Mouse (Mus musculus) cerebral cortex, adult 2 months (tissue): ENCODE results near the gene Rnf5.

Experiments used
- WGBS: fragments of 180-500 bp; shearing (Covaris S2); methylation state at CpG from one replicate; pipeline ENCODE4 v1.1.7; 2018; 5-methylcytosine and 5-hydroxymethylcytosine counted together

Gene Rnf5

GRCm38 (mm10) chr17:34603375-34604060 lies at the start of gene Rnf5:
Gene Rnf5 (minus strand): TSS chr17:34603690.
- WGBS = under 1% methylated on average over 30 of the region's 30 CpGs

DNA sequence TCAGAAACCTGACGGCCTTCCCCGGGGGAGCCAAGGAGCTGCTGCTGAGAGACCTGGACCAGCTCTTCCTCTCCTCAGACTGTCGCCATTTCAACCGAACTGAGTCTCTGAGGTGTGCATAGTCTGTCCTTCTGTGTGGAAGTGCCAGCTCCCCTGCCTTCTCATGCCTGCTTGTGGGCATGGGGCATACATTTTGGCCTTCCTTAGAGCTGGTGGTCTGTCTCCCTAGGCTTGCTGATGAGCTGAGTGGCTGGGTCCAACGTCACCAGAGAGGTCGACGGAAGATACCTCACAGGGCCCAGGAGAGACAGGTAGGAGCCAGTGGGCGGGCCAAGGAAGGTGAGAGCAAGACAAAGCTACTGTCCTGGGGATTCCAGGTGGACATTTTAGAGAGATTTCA lies 49.5 kb upstream of the Rnf5 start:
- 90% methylated on average over 8 of the region's 8 CpGs for WGBS

DNA sequence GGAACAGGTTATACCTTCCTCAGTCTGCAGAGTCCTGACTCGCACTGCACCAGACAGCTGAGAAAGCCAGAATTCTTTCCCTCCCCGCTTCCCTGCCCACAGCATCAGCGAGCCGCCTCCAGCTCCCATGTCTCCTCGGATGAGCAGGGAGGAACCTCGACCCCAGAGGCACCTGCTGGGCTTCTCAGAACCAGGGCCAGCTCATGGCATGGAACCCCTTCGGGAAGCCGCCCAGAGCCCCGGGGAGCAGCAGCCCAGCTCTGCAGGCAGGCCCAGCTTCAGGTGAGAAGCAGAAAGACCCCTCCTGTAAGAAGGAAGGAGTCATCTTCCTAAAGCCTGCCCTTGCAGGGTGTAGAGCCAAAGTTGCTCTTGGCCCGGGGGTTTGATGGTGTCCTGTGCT lies 49.1 kb upstream of the Rnf5 start:
- 74% methylated on average over 10 of the region's 10 CpGs for WGBS

DNA sequence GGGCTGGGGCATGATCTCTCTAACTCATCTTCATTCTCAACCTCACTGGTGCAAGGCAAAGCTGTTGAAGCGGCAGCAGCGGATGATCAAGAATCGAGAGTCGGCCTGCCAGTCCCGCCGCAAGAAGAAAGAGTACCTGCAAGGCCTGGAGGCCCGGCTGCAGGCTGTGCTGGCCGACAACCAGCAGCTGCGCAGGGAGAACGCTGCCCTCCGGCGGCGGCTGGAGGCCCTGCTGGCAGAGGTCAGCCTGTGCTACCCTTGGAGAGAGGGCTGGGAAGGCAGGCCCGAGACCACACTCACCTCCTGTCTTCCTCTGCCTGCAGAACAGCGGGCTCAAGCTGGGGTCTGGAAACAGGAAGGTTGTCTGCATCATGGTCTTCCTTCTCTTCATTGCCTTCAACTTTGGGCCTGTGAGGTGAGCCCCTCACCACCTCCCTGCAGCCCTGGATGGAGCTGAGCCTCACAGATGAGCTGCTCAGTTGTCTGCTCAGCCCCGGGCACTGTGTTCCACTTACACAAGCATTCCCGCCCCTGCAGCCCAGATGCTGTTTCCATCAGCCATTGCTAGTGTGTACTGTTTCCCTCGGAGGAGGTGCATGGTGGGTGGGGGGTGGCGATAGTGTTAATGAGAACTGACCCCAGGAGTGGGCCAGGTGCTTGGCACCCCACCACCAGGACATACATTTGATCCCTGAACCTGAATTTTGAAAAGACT lies 48.2 kb upstream of the Rnf5 start:
- 44% methylated on average over 19 of the region's 19 CpGs for WGBS

DNA sequence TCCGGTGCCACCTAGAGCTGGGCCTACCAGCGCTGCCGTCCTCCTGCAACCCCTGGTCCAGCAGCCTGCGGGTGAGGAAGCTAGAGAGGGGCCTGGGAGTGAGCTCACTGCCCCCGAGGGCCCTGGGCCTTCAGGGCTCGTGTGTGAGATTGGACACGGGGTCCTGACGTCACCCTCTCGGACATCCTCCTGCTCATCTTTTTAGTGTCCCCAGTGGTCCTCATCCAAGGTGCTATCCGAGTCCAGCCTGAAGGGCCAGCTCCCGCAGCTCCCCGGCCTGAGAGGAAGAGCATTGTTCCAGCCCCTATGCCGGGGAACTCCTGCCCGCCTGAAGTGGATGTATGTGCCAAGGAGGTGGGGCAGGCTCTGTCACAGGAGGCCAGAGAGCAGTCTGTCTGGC lies 47.3 kb upstream of the Rnf5 start:
- 81% methylated on average over 14 of the region's 14 CpGs for WGBS

GRCm38 (mm10) chr17:34649106-34649864 lies 45.8 kb upstream of the Rnf5 start:
- 83% methylated on average over 18 of the region's 18 CpGs for WGBS

- 81% methylated on average over 16 of the region's 16 CpGs for WGBS
Observed at GRCm38 (mm10) chr17:34648141-34648890, 44.8 kb upstream of the Rnf5 start.

DNA sequence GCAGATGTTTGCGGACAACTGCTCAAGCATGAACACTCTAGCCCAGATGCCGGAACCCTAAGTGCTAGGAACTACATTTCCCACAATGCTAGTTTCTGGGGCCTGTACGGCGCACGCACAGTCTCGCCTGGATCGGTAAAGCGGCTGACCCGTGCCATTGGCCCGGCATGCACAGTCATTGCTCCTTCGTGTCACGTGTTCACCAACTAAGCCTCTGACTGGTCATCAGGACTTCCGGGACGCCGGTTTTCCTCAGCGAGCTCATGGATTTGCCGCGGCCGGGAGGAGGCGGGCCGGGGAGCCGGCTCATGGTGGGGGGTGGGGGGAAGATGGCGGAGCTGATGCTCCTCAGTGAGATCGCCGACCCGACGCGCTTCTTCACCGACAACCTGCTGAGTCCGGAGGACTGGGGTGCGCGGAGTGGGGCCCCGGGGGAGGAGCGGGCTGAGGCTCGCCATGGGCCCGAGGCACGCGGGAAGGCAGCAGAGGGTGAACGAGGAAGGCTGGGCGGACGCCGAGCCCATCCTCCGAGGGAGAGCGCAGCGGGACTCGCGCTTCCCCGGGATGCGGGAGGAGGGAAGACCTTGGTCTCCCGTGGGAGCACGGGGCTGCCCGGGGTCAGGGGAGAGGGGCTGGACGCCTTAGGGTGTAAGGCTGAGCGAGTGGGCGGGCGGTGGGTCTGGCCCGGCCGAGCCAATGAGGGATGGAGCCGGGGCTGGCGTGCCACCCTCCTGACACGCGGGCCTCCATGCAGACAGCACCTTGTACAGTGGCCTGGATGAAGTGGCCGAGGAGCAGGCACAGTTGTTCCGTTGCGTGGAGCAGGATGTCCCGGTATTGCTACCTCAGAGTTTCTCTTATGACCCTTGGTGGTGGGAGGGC lies 43.7 kb upstream of the Rnf5 start, which contains the start of gene Atf6b:
TSS of gene Atf6b (plus strand) at position 241 of the 882 bp plus-strand sequence.
- 1% methylated on average over 66 of the region's 66 CpGs for WGBS

DNA sequence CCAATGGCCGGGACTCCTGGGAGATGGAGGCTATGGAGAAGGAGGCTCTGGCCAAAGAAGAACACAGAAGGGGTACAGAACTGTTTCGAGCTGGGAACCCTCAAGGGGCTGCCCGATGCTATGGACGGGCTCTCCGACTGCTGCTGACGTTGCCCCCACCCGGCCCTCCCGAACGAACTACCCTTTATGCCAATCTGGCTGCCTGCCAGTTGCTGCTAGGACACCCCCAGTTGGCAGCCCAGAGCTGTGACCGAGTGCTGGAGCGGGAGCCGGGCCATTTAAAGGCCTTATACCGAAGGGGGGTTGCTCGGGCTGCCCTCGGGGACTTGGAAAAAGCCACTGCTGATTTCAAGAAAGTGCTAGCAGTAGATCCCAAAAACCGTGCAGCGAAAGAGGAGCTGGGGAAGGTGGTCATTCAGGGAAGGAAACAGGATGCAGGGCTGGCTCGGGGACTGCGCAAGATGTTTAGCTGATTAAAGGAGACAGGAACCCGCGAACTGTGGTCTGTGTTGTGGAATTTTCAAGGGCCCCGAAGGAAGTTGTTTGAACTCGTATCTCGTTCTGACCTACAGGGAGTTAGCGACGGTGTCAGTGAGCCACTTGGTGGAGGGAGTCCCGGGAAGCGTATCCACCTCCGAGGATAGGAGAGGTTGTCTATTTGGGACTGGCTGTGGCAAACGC lies 42.5 kb upstream of the Rnf5 start:
- 66% methylated on average over 30 of the region's 30 CpGs for WGBS

DNA sequence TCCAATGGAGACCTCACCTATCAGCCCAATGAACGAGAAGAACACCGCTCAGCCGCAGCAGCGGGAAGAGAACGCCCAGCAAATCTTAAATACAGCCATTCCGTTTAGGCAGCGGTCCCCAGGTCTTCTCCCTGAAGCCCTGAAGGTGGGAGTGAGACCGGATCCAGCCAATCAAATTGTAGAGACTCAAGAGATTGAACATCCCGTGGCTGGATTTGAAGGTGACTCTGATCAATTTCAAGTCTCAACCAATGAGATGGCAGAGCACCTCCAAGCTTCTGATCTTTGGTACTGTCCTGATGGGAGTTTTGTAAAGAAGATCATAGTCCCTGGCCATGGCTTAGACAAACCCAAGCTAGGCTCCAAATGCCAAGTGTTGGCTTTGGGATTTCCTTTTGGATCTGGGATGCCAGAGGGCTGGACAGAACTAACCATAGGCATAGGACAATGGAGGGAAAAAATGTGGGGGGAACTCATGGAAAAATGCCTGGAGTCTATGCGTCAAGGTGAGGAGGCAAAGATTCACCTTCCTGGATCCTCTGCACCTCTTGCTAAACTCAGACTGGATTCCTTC lies 41.9 kb upstream of the Rnf5 start:
- WGBS = 45% methylated on average over 10 of the region's 10 CpGs

DNA sequence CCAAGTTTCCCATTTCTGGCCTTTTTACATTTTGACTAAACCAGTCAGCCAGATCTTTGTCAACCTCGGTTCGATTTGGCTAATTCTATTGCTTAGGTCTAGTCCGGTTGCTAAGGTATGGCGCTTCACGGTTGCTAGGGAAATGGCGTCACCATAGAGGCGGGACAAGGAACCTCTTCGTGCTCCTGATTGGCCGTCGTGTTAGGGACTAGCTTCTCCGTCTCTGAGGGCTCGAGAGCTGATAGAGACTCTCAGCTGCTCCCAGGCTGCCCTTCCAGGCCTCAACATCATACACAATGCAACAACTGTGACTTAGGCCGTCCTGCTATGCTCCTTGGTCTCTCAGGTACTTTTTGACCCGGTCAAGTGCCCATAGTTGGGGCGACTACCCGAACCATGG lies 41.1 kb upstream of the Rnf5 start, which contains the start of gene Fkbpl:
TSS of gene Fkbpl (plus strand) at position 157 of the 400 bp plus-strand sequence.
- under 1% methylated on average over 16 of the region's 16 CpGs for WGBS

DNA sequence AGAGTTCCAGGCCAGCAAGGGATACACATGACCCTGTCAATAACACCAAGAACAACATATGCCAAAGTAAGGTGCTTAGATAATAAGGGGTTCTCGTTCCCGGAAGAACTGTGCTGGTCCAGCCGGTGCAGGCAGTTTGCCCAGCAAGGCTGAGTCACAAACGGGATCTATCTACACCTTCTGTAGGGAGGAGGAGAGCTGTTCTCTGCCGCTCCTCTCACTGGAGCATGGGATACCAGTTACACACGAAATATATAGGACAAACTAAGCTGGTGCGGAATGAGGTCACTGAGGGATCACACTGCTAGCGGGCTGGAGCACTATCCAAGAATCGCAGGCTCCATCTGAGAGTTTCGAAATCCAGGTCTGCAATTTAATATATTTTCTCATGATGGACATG lies 40.5 kb upstream of the Rnf5 start:
- 61% methylated on average over 10 of the region's 10 CpGs for WGBS

DNA sequence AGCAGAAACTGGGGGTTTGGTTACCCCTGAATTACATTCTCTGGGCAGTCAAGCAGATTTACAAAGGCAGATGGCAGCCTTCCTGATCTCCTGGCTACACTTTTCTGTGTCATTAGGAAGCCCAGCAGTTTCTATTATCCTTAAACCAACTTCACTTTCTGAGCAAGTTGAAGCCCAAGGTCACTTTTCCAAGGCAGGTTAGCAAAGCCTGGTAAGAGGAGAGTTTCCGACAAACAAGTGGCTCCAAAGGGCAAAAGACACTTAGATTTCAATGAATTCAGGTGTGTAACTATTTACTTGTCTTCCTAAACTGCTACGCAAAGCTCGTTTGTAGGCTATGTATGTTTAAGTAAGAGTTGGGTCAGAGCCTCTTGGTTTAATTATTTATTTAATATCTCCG lies 39.9 kb upstream of the Rnf5 start:
- 86% methylated on average over 4 of the region's 4 CpGs for WGBS

- whole genome bisulfite sequencing = 80% methylated on average over 3 of the region's 3 CpGs
Observed at GRCm38 (mm10) chr17:34641945-34642344, 38.5 kb upstream of the Rnf5 start.

DNA sequence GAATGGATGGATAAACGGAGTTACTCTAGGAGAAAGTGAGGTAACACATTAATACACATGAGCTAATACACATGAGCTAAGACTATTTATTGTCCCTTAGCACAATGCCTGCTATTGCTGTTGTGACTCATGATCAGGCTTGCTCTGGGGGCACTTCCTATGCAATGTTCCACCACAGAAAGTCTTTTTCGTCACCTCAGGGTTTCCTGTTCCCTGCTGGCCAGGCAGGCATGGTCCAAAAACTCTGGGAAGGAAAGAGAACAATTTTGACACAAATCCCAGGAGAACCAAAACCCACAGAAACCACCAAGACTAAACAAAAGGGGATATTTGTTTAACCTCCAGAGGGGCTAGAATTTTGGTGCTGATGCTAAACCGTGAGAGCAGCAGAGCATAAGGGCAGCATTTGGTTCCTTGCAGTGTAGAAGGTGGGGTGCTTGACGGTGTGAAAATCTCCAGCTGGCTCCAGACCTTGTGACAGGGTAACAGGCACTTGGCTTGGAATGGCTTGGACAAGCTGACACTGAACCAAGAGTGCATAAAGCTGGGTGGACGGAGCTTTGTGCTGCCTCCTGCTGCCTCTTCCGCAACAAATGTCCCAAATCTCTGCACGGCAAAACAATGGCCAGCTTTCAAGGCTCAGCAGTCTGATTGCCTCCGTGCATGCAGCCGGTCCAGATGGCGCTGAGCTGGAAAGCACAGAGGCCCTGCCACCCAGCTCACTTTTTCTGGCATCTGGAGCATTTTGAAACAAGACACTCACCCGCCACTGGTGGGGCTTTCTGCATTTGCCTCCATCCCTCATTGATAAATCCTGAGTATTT lies 37.5 kb upstream of the Rnf5 start:
- WGBS = 15% methylated on average over 11 of the region's 11 CpGs

- WGBS = 78% methylated on average over 7 of the region's 7 CpGs
Observed at GRCm38 (mm10) chr17:34639461-34640255, 36.2 kb upstream of the Rnf5 start.

- WGBS = 60% methylated on average over 3 of the region's 3 CpGs
Observed at GRCm38 (mm10) chr17:34637459-34637858, 34.0 kb upstream of the Rnf5 start.

- WGBS = 55% methylated on average over 2 of the region's 2 CpGs
Observed at GRCm38 (mm10) chr17:34635671-34636070, 32.2 kb upstream of the Rnf5 start.
